Mouse (Mus musculus): ENCODE measurements at regions not wholly inside any gene's neighbourhood (a gene's known extent, or its start where the extent isn't known, plus 50 kb on each side); places are given as distances from the start of the nearest gene placed in this dataset.

DNA sequence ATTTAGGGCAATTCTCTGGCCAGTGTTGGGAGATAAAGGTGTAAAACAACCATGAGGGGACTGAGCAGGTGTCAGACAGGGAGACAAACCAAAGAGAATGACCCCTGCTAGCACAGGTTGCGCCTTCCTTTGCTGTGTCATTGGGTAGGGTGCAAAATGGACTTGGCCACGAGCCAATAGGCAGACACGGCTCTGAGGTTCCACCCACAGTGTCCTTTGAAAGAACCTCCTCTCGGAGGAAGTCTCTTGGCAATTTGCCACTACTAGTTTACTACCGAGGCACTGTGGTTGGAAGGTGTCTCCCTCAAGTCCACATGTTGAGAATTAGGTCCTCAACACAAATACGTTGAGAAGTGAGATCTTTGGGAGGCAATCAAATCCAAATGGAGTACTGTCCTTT is 109.7 kb downstream of the Katnal1 start:
- TF ChIP-seq CTCF (conservative IDR thresholded peaks at IDR 0.05 in 1 of 2, IDR thresholded peaks at IDR 0.05 in 1 of 2; ENCODE audit: low read depth in 2 of 2, low read length in 2 of 2) (no peak), CHD2 (IDR thresholded peaks at IDR 0.05; ENCODE audit: low read length) (no peak), NRF1 (IDR thresholded peaks at IDR 0.05; ENCODE audit: low read depth, low read length) (no peak)

Measured in CH12.LX (cell line).